Mouse (Mus musculus) cortical plate, adult 2 months (tissue): ENCODE results near the gene Pak1ip1.

ENCODE experiments used
- CTCF ChIP-seq: fragments of 200-500 bp; IDR thresholded peaks from 2 replicates; pipeline ENCODE4 v1.5.1; 2011; ENCODE audit warnings: mild to moderate bottlenecking, control low read depth, low read length; ENCODE audit not compliant: insufficient read depth; ENCODE audit errors: extremely low read depth
- POLR2A ChIP-seq: fragments of 200-500 bp; IDR thresholded peaks from 2 replicates; pipeline ENCODE4 v1.6.1; 2011; ENCODE audit warnings: mild to moderate bottlenecking, low read length, control low read depth; ENCODE audit not compliant: insufficient read depth; ENCODE audit errors: extremely low read depth

GRCm38 (mm10) chr13:41030098-41030497 lies 29.3 kb downstream of the Pak1ip1 start:
- TF ChIP-seq POLR2A (no peak), CTCF (no peak)
